Mouse (Mus musculus) G1E (cell line): ENCODE results near the gene Fbxo47. TPM values are rescaled to one million over a fixed set of nuclear protein-coding genes. Genes with fewer than 3 reads are reported as not detected.

Source experiments
- ATAC-seq: 2 replicates; pipeline ENCODE4 v1.8.0; 2016; ENCODE audit warnings: mild to moderate bottlenecking; ENCODE audit not compliant: insufficient number of reproducible peaks, poor library complexity, low FRiP score, severe bottlenecking; ENCODE audit errors: extremely low read depth
- DNase-seq: peaks from one replicate; pipeline ENCODE4 v3.0.0; 2012; ENCODE audit warnings: low spot score
- H3K27me3 ChIP-seq: 2 replicates; pipeline ENCODE4 v1.6.1; 2012; ENCODE audit warnings: mild to moderate bottlenecking, low read length, inconsistent platforms; ENCODE audit not compliant: insufficient read depth
- H3K36me3 ChIP-seq: replicated peaks from 2 replicates; pipeline ENCODE3; 2012; ENCODE audit warnings: mild to moderate bottlenecking, inconsistent platforms
- H3K4me1 ChIP-seq: 2 replicates; pipeline ENCODE4 v1.6.1; 2012; ENCODE audit warnings: low read depth, low read length, inconsistent platforms, mixed read lengths; ENCODE audit not compliant: insufficient read depth
- H3K4me3 ChIP-seq: 2 replicates; pipeline ENCODE4 v1.5.1; 2012; ENCODE audit warnings: low read depth, mild to moderate bottlenecking, inconsistent platforms, low read length, moderate library complexity, mixed read lengths
- H3K9me3 ChIP-seq: replicated peaks from 2 replicates; pipeline ENCODE4 v1.6.1; 2012; ENCODE audit warnings: inconsistent platforms
- CTCF ChIP-seq: IDR thresholded peaks from 2 replicates; pipeline ENCODE4 v1.5.1; 2012; ENCODE audit warnings: low read depth, low read length, inconsistent platforms, mixed read lengths
- GATA1 ChIP-seq: IDR thresholded peaks from 2 replicates; pipeline ENCODE4 v1.6.1; 2012; ENCODE audit warnings: borderline replicate concordance, low read length, inconsistent platforms, mixed read lengths
- GATA2 ChIP-seq: IDR thresholded peaks from 2 replicates; pipeline ENCODE4 v1.6.1; 2012; ENCODE audit warnings: low read depth, low read length, inconsistent platforms, borderline replicate concordance
- POLR2AphosphoS5 ChIP-seq: IDR thresholded peaks from 2 replicates; pipeline ENCODE4 v1.6.1; 2012; ENCODE audit warnings: low read depth, low read length, inconsistent platforms; ENCODE audit not compliant: insufficient replicate concordance
- TAL1 ChIP-seq: conservative IDR thresholded peaks from 2 replicates; pipeline ENCODE4 v1.6.1; 2012; ENCODE audit warnings: low read depth, low read length, inconsistent platforms, mixed read lengths
- polyA plus RNA-seq: library from polyadenylated mRNA; stranded (reverse); fragments of >175 nt; gene quantifications from 2 replicates; pipeline ENCODE4 v1.2.3, GENCODE M21; 2012
- total RNA-seq, 2 experiments: library from RNA; stranded (forward) in 1 of 2; stranded (reverse) in 1 of 2; fragments of 200-1000 nt in 1 of 2; fragments of >200 nt in 1 of 2; fragmentation: Nextera tagmentation in 1 of 2; gene quantifications; 2 replicates each; pipeline ENCODE4 v1.2.3; 2014 to 2017

The Fbxo47 gene
- total and polyA plus RNA-seq, 3 experiments = 0.55 to 1.9 TPM; not detected in 1

- H3K4me1 ChIP-seq = no peaks in the 10 kb centered on the region; the same call in 1 of the 2 replicates
- no peak for ATAC-seq
- H3K4me3 ChIP-seq = no peak overlapping the region
- no peaks in the 10 kb centered on the region for H3K36me3 ChIP-seq
- no peaks in the 10 kb centered on the region for H3K9me3 ChIP-seq
- H3K27me3 ChIP-seq = no peaks in the 10 kb centered on the region; the same call in 1 of the 2 replicates
- TF ChIP-seq GATA2 (no peak), TAL1 (no peak)
- DNase-seq = no peak
Observed at GRCm38 (mm10) chr11:97867591-97867990, 16.4 kb downstream of the Fbxo47 start.

GRCm38 (mm10) chr11:97866091-97866888, 17.7 kb downstream of the Fbxo47 start:
- no peaks in the 10 kb centered on the region for H3K36me3 ChIP-seq
- ATAC-seq = no peak
- no peak overlapping the region for H3K4me3 ChIP-seq
- TF ChIP-seq CTCF = no peak
- TF ChIP-seq GATA1 = no peak
- no peak for TF ChIP-seq GATA2
- TF ChIP-seq TAL1 = no peak
- TF ChIP-seq POLR2AphosphoS5 = no peak
- DNase-seq = no peak
- no peaks in the 10 kb centered on the region; the same call in 1 of the 2 replicates for H3K27me3 ChIP-seq
- H3K4me1 ChIP-seq = no peaks in the 10 kb centered on the region
- H3K9me3 ChIP-seq = no peaks in the 10 kb centered on the region

- no peaks in the 10 kb centered on the region; the same call in 1 of the 2 replicates for H3K27me3 ChIP-seq
- DNase-seq (no peak), ATAC-seq (no peak)
- TF ChIP-seq GATA2 (no peak), GATA1 (no peak), CTCF (no peak), TAL1 (no peak), POLR2AphosphoS5 (no peak)
- no peak overlapping the region for H3K4me3 ChIP-seq
- no peaks in the 10 kb centered on the region for H3K36me3 ChIP-seq
- H3K4me1 ChIP-seq = no peaks in the 10 kb centered on the region
- H3K9me3 ChIP-seq = no peaks in the 10 kb centered on the region
Observed at GRCm38 (mm10) chr11:97865421-97865820, 18.5 kb downstream of the Fbxo47 start.

GRCm38 (mm10) chr11:97862148-97862547, 21.8 kb downstream of the Fbxo47 start:
- no peaks in the 10 kb centered on the region for H3K9me3 ChIP-seq
- TF ChIP-seq GATA2 = no peak
- no peak for TF ChIP-seq GATA1
- no peak for TF ChIP-seq CTCF
- TF ChIP-seq POLR2AphosphoS5 = no peak
- no peak for TF ChIP-seq TAL1
- H3K27me3 ChIP-seq = no peaks in the 10 kb centered on the region; the same call in 1 of the 2 replicates
- DNase-seq (no peak), ATAC-seq (no peak)
- no peaks in the 10 kb centered on the region for H3K4me1 ChIP-seq
- no peaks in the 10 kb centered on the region for H3K36me3 ChIP-seq
- H3K4me3 ChIP-seq = no peak overlapping the region

- H3K9me3 ChIP-seq = no peaks in the 10 kb centered on the region
- H3K4me1 ChIP-seq = no peaks in the 10 kb centered on the region
- ATAC-seq (no peak), DNase-seq (no peak)
- no peaks in the 10 kb centered on the region for H3K36me3 ChIP-seq
- H3K27me3 ChIP-seq = no peaks in the 10 kb centered on the region
- TF ChIP-seq POLR2AphosphoS5 = no peak
- TF ChIP-seq TAL1 = no peak
- TF ChIP-seq GATA2 = no peak
- no peak for TF ChIP-seq GATA1
- no peak for TF ChIP-seq CTCF
- no peak overlapping the region for H3K4me3 ChIP-seq
Observed at GRCm38 (mm10) chr11:97855473-97855872, 28.5 kb downstream of the Fbxo47 start.

GRCm38 (mm10) chr11:97851601-97852000, 32.4 kb downstream of the Fbxo47 start:
- Histone ChIP-seq H3K4me3 (no peak overlapping the region), H3K27me3 (no peaks in the 10 kb centered on the region), H3K9me3 (no peaks in the 10 kb centered on the region), H3K4me1 (no peaks in the 10 kb centered on the region), H3K36me3 (no peaks in the 10 kb centered on the region)
- ATAC-seq (no peak), DNase-seq (no peak)
- TF ChIP-seq GATA1 (no peak), POLR2AphosphoS5 (no peak), TAL1 (no peak), GATA2 (no peak), CTCF (no peak)
